Mouse (Mus musculus) erythroblast, embryonic 14.5 days (primary cell): ENCODE data around the gene Gm5134. TPM values are rescaled to one million over a fixed set of nuclear protein-coding genes. Genes with fewer than 3 reads are reported as not detected.
A peak's percentile ranks its signal among the peaks of the same experiment; 100 is the strongest.

Source experiments
- H3K27me3 ChIP-seq: 2 replicates; pipeline ENCODE4 v1.6.1; 2012; ENCODE audit warnings: inconsistent platforms; ENCODE audit not compliant: control insufficient read depth
- H3K36me3 ChIP-seq: 2 replicates; pipeline ENCODE4 v1.6.1; 2012; ENCODE audit warnings: mild to moderate bottlenecking, inconsistent platforms; ENCODE audit not compliant: control insufficient read depth
- H3K4me1 ChIP-seq: 2 replicates; pipeline ENCODE4 v1.6.1; 2012; ENCODE audit warnings: inconsistent platforms; ENCODE audit not compliant: control insufficient read depth
- H3K4me3 ChIP-seq: replicated peaks from 2 replicates; pipeline ENCODE3; 2012; ENCODE audit warnings: moderate library complexity, mild to moderate bottlenecking, inconsistent platforms
- H3K9me3 ChIP-seq: 2 replicates; pipeline ENCODE4 v1.6.1; 2012; ENCODE audit warnings: low read length, inconsistent platforms, mixed read lengths; ENCODE audit not compliant: control insufficient read depth
- GATA1 ChIP-seq: IDR thresholded peaks from 2 replicates; pipeline ENCODE4 v1.6.1; 2012; ENCODE audit warnings: low read length, inconsistent platforms, mixed read lengths
- TAL1 ChIP-seq: IDR thresholded peaks from 3 replicates; pipeline ENCODE4 v1.6.1; 2012; ENCODE audit warnings: low read length, inconsistent platforms, mixed read lengths
- polyA plus RNA-seq: library from polyadenylated mRNA; stranded (reverse); fragments of >175 nt; gene quantifications from 2 replicates; pipeline ENCODE4 v1.2.3, GENCODE M21; 2012

The Gm5134 gene
- not detected in 2 replicates for polyA plus RNA-seq

- H3K4me3 ChIP-seq, result peak within 1 kb of the TSS; percentile 58
- H3K27me3 ChIP-seq, result peaks cover 41% of the 10 kb centered on the region
- TF ChIP-seq TAL1, result no peak
- TF ChIP-seq GATA1, result no peak
- H3K4me1 ChIP-seq, result peaks cover 22% of the 10 kb centered on the region
- no peaks in the 10 kb centered on the region for H3K36me3 ChIP-seq
- no peaks in the 10 kb centered on the region for H3K9me3 ChIP-seq
These were observed at the start of gene Gm5134 for GRCm38 (mm10) chr10:75954381-75954811. Gene Gm5134 (plus strand): TSS chr10:75954514.

DNA sequence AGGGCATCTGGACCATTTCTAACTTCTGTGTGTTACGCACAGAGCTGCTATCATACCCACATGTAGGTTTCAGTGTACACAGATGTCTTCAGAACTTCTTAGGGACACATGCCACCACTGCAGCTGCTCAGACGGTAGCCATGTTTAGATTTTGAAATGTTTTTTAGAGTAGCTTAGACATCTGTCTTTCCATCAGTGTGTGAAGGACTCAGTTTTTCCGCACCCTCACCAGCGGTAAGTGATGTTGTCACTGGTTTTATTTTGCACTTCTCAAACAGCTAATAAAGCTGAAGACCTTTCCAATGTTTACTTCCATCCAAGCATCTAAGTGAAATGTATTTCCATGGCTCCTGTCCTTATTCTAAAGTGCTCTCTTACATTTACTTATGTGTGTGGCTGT lies 47.4 kb upstream of the Gm5134 start:
- H3K4me3 ChIP-seq, result no peak overlapping the region
- no peaks in the 10 kb centered on the region for H3K9me3 ChIP-seq
- H3K4me1 ChIP-seq, result no peaks in the 10 kb centered on the region; the same call in 1 of the 2 replicates
- TF ChIP-seq TAL1 (no peak), GATA1 (no peak)
- H3K36me3 ChIP-seq, result peaks cover 94% of the 10 kb centered on the region
- no peaks in the 10 kb centered on the region for H3K27me3 ChIP-seq

DNA sequence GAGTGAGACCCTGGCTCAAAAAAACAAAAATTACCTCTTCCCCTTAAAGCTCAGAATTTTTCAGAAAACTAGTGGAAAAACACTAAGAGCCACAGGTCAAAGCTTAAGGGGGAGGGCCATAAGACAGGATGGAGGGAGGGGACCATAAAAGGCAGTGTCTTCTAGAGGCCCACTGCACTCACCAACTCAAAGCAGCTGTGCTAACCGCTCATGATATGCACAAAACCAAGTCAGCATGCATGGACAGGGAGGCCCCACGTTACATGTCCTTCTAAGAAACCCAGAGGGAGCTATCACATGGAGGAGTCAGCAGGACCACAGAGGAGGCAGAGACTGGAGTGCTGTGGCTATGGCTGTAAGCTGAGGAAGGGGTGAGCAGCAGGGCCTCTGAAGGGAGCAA lies 43.6 kb upstream of the Gm5134 start:
- H3K4me3 ChIP-seq, result no peak overlapping the region
- TF ChIP-seq GATA1, result no peak
- TF ChIP-seq TAL1, result no peak
- peaks cover 88% of the 10 kb centered on the region for H3K36me3 ChIP-seq
- H3K27me3 ChIP-seq, result no peaks in the 10 kb centered on the region
- H3K9me3 ChIP-seq, result no peaks in the 10 kb centered on the region
- H3K4me1 ChIP-seq, result no peaks in the 10 kb centered on the region; the same call in none of the 2 replicates

DNA sequence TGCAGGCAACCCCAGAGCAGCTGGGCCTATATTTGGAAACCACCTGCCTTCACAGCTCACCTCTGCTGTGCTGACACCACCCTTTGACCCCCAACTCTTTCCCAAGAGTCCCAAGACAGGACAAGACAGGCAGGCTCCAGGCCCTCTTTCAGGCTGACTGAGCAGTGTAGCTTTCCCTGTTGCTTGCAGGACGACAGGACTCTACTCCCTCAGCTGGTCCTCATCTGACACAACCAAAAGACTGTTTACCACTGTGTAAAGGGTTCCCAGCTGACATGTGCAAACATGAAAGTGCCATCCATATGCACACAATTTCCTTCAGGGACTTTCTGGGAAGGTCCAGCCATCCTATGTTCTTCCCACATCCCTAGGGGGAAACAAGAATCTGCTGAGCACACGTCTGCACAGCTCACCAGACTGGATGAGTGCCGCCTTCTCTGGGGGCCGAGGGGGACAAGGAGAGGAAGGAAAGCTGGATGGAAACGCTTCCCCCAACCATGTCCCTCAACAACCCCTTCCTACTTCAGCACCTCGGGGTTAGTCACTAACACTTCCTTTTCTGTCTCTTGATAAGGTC lies 41.2 kb upstream of the Gm5134 start:
- Histone ChIP-seq H3K4me3 (no peak overlapping the region), H3K27me3 (no peaks in the 10 kb centered on the region), H3K4me1 (no peaks in the 10 kb centered on the region; the same call in none of the 2 replicates), H3K9me3 (no peaks in the 10 kb centered on the region), H3K36me3 (peaks cover 87% of the 10 kb centered on the region)
- TF ChIP-seq TAL1 (no peak), GATA1 (no peak)

- H3K4me1 ChIP-seq, result peaks cover 21% of the 10 kb centered on the region
- no peak for TF ChIP-seq TAL1
- no peak overlapping the region for H3K4me3 ChIP-seq
- peaks cover 85% of the 10 kb centered on the region for H3K36me3 ChIP-seq
- no peaks in the 10 kb centered on the region for H3K27me3 ChIP-seq
- H3K9me3 ChIP-seq, result no peaks in the 10 kb centered on the region
These were observed 38.8 kb upstream of the Gm5134 start for GRCm38 (mm10) chr10:75915557-75915956.

- no peaks in the 10 kb centered on the region for H3K9me3 ChIP-seq
- no peak overlapping the region for H3K4me3 ChIP-seq
- H3K4me1 ChIP-seq, result peaks cover 29% of the 10 kb centered on the region
- peaks cover 72% of the 10 kb centered on the region for H3K36me3 ChIP-seq
- TF ChIP-seq TAL1 (no peak), GATA1 (no peak)
- no peaks in the 10 kb centered on the region for H3K27me3 ChIP-seq
These were observed 37.5 kb upstream of the Gm5134 start for GRCm38 (mm10) chr10:75916840-75917239.

GRCm38 (mm10) chr10:75919026-75919425 lies 35.3 kb upstream of the Gm5134 start:
- no peaks in the 10 kb centered on the region for H3K27me3 ChIP-seq
- TF ChIP-seq GATA1 (no peak), TAL1 (no peak)
- no peaks in the 10 kb centered on the region for H3K9me3 ChIP-seq
- H3K4me1 ChIP-seq, result peaks cover 49% of the 10 kb centered on the region
- H3K4me3 ChIP-seq, result no peak overlapping the region
- peaks cover 54% of the 10 kb centered on the region for H3K36me3 ChIP-seq

- H3K27me3 ChIP-seq, result peaks cover 10% of the 10 kb centered on the region
- no peaks in the 10 kb centered on the region for H3K9me3 ChIP-seq
- peaks cover 49% of the 10 kb centered on the region for H3K4me1 ChIP-seq
- H3K36me3 ChIP-seq, result peaks cover 34% of the 10 kb centered on the region
- TF ChIP-seq TAL1 (no peak), GATA1 (no peak)
- H3K4me3 ChIP-seq, result peak within 1 kb of the TSS; percentile 89
These were observed 33.1 kb upstream of the Gm5134 start, which contains the start of gene Smarcb1 for GRCm38 (mm10) chr10:75921026-75921725. Gene Smarcb1 (minus strand): TSS chr10:75921617.

GRCm38 (mm10) chr10:75921726-75922560 lies 32.4 kb upstream of the Gm5134 start:
- TF ChIP-seq GATA1 (no peak), TAL1 (no peak)
- H3K4me1 ChIP-seq, result peaks cover 49% of the 10 kb centered on the region
- no peaks in the 10 kb centered on the region for H3K9me3 ChIP-seq
- H3K27me3 ChIP-seq, result peaks cover 18% of the 10 kb centered on the region
- peaks cover 27% of the 10 kb centered on the region for H3K36me3 ChIP-seq
- H3K4me3 ChIP-seq, result peak overlapping the region; percentile 89
